Mouse (Mus musculus): Measurements from ENCODE around the gene Klra8. TPM values are rescaled to one million over a fixed set of nuclear protein-coding genes. Genes with fewer than 3 reads are reported as not detected.
"Not testable (repeated sequence)": the region's sequence is repeated elsewhere in the genome, so short reads cannot be mapped to it uniquely, and the experiment has no call there.

Gene Klra8
- not detected in 2 replicates for polyA plus RNA-seq (2014; fragmentation: Nextera tagmentation; extraction: Ambion mirVana)

GRCm38 (mm10) chr6:130129798-130130197 is at the start of gene Klra8:
Klra8 (minus strand) TSS chr6:130129898.
- H3K9me3 ChIP-seq (ENCODE audit: control insufficient read depth, low read length); H3K4me1 ChIP-seq (replicated peaks; ENCODE audit: control insufficient read depth, insufficient read depth, low read length); DNase-seq (ENCODE audit: low spot score); ATAC-seq (ENCODE audit: low FRiP score); H3K27ac ChIP-seq (ENCODE audit: low read depth, low read length); H3K4me2 ChIP-seq (replicated peaks; ENCODE audit: low read depth, low read length); H3K27me3 ChIP-seq (ENCODE audit: control insufficient read depth, insufficient read depth, low read length); H3K9ac ChIP-seq (ENCODE audit: low read depth, low read length); H3K36me3 ChIP-seq (ENCODE audit: control insufficient read depth, insufficient read depth, low read length); H3K4me3 ChIP-seq (ENCODE audit: low read depth, low read length): not testable (repeated sequence)
- 81% methylated on average over 4 of the region's 4 CpGs for WGBS

DNA sequence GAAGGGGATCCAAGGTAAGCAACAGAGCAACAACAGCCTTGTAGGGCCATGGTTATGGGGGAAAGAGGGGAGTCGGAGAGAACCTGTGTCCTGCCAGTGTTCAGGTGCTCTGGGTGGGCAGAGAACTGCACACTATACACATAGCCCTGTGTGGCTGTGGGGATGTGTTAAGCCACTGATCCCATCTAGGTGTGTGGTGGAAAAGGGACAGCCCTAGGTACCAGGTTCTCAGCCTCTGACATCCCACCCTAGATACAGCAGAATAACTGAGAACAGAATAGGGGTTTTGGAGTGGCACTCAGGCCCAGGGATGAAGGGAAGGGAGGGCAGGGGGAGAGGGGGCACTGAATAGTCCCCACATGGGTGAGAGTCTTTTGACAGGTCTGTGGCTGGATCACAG is 19.2 kb downstream of the Klra8 start:
- no peak overlapping the region for H3K9ac ChIP-seq (ENCODE audit: low read depth, low read length)
- DNase-seq (ENCODE audit: low spot score) (no peak), ATAC-seq (ENCODE audit: low FRiP score) (peak; percentile 22; the same call in 1 of the 2 replicates)
- no peaks in the 10 kb centered on the region for H3K9me3 ChIP-seq (ENCODE audit: control insufficient read depth, low read length)
- no peak overlapping the region for H3K27ac ChIP-seq (ENCODE audit: low read depth, low read length)
- no peaks in the 10 kb centered on the region for H3K36me3 ChIP-seq (ENCODE audit: control insufficient read depth, insufficient read depth, low read length)
- 100% methylated on average over 1 of the region's 1 CpGs for WGBS
- H3K4me1 ChIP-seq (replicated peaks; ENCODE audit: control insufficient read depth, insufficient read depth, low read length) = no peaks in the 10 kb centered on the region
- no peaks in the 10 kb centered on the region for H3K27me3 ChIP-seq (ENCODE audit: control insufficient read depth, insufficient read depth, low read length)
- H3K4me2 ChIP-seq (replicated peaks; ENCODE audit: low read depth, low read length) = no peak overlapping the region
- H3K4me3 ChIP-seq (ENCODE audit: low read depth, low read length) = no peak overlapping the region

- H3K27ac ChIP-seq (ENCODE audit: low read depth, low read length); H3K27me3 ChIP-seq (ENCODE audit: control insufficient read depth, insufficient read depth, low read length); H3K9ac ChIP-seq (ENCODE audit: low read depth, low read length); DNase-seq (ENCODE audit: low spot score); H3K4me2 ChIP-seq (replicated peaks; ENCODE audit: low read depth, low read length); H3K4me3 ChIP-seq (ENCODE audit: low read depth, low read length); H3K9me3 ChIP-seq (ENCODE audit: control insufficient read depth, low read length); H3K36me3 ChIP-seq (ENCODE audit: control insufficient read depth, insufficient read depth, low read length); ATAC-seq (ENCODE audit: low FRiP score); H3K4me1 ChIP-seq (replicated peaks; ENCODE audit: control insufficient read depth, insufficient read depth, low read length): not testable (repeated sequence)
- 89% methylated on average over 3 of the region's 3 CpGs for WGBS
Observed at GRCm38 (mm10) chr6:130102743-130103142, 27.0 kb downstream of the Klra8 start.

DNA sequence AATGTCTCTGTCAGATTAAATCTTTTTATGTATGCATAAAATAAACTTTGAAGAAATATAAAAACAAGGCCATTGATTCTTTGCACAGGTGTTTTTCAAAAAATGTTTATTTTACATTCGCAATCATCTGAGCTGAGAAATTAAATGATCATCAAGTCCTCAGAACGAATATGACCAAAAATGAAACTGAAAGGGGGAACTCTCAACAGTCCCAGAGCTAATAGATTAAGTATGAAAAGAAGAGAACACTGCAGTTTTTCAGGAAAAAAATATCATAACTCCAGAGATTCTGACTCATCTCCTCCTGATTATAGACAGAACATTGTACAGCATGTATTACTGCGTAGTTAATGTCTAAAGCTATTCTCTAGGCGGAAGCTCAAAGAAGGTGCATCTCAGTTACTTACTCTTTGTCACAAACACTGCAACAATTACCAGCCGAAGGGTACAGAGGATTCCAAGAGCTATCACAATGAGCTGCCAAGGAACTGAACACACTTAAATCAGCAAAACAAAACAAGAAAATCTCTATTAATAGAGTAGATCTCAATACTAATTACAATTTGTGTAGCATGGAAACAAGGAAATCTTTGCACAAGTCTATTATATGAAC is 37.3 kb downstream of the Klra8 start:
- ATAC-seq (ENCODE audit: low FRiP score) (no peak), DNase-seq (ENCODE audit: low spot score) (no peak)
- no peak overlapping the region for H3K4me2 ChIP-seq (replicated peaks; ENCODE audit: low read depth, low read length)
- H3K4me3 ChIP-seq (ENCODE audit: low read depth, low read length) = no peak overlapping the region
- H3K4me1 ChIP-seq (replicated peaks; ENCODE audit: control insufficient read depth, insufficient read depth, low read length) = no peaks in the 10 kb centered on the region
- 84% methylated on average over 5 of the region's 5 CpGs for WGBS
- no peaks in the 10 kb centered on the region for H3K9me3 ChIP-seq (ENCODE audit: control insufficient read depth, low read length)
- H3K36me3 ChIP-seq (ENCODE audit: control insufficient read depth, insufficient read depth, low read length) = no peaks in the 10 kb centered on the region
- no peak overlapping the region for H3K27ac ChIP-seq (ENCODE audit: low read depth, low read length)
- no peak overlapping the region for H3K9ac ChIP-seq (ENCODE audit: low read depth, low read length)
- H3K27me3 ChIP-seq (ENCODE audit: control insufficient read depth, insufficient read depth, low read length) = no peaks in the 10 kb centered on the region

GRCm38 (mm10) chr6:130067171-130067570 is 62.5 kb downstream of the Klra8 start, which contains the start of gene Klra4:
Klra4 (minus strand) TSS chr6:130067271.
- not testable (repeated sequence) for H3K4me3 ChIP-seq (ENCODE audit: low read depth, low read length); H3K9me3 ChIP-seq (ENCODE audit: control insufficient read depth, low read length); H3K36me3 ChIP-seq (ENCODE audit: control insufficient read depth, insufficient read depth, low read length); H3K4me1 ChIP-seq (replicated peaks; ENCODE audit: control insufficient read depth, insufficient read depth, low read length); ATAC-seq (ENCODE audit: low FRiP score); H3K27ac ChIP-seq (ENCODE audit: low read depth, low read length); H3K27me3 ChIP-seq (ENCODE audit: control insufficient read depth, insufficient read depth, low read length); DNase-seq (ENCODE audit: low spot score); H3K4me2 ChIP-seq (replicated peaks; ENCODE audit: low read depth, low read length); H3K9ac ChIP-seq (ENCODE audit: low read depth, low read length)
- 74% methylated on average over 1 of the region's 1 CpGs for WGBS

Other genes starting within 250 kb of the Klra8 start
- not detected in 2 replicates for gene Klra5, start 212.2 kb downstream of the Klra8 start, polyA plus RNA-seq (2014; fragmentation: Nextera tagmentation; extraction: Ambion mirVana)
- gene Klra6, start 102.9 kb downstream of the Klra8 start, polyA plus RNA-seq (2014; fragmentation: Nextera tagmentation; extraction: Ambion mirVana) = not detected in 2 replicates
- gene Klra4, start 62.6 kb downstream of the Klra8 start, polyA plus RNA-seq (2014; fragmentation: Nextera tagmentation; extraction: Ambion mirVana) = not detected in 2 replicates
- gene Klra9, start 63.2 kb upstream of the Klra8 start, polyA plus RNA-seq (2014; fragmentation: Nextera tagmentation; extraction: Ambion mirVana) = not detected in 2 replicates
- gene Klra7, start 103.4 kb upstream of the Klra8 start, polyA plus RNA-seq (2014; fragmentation: Nextera tagmentation; extraction: Ambion mirVana) = not detected in 2 replicates
- not detected in 2 replicates for gene Klra10, start 152.0 kb upstream of the Klra8 start, polyA plus RNA-seq (2014; fragmentation: Nextera tagmentation; extraction: Ambion mirVana)
- not detected in 2 replicates for gene Klra3, start 207.7 kb upstream of the Klra8 start, polyA plus RNA-seq (2014; fragmentation: Nextera tagmentation; extraction: Ambion mirVana)

Data from hindbrain, embryonic 11.5 days (tissue).